Comparison of ENCODE assay signal across 12 mouse cellular contexts in the genomic region with DNA sequence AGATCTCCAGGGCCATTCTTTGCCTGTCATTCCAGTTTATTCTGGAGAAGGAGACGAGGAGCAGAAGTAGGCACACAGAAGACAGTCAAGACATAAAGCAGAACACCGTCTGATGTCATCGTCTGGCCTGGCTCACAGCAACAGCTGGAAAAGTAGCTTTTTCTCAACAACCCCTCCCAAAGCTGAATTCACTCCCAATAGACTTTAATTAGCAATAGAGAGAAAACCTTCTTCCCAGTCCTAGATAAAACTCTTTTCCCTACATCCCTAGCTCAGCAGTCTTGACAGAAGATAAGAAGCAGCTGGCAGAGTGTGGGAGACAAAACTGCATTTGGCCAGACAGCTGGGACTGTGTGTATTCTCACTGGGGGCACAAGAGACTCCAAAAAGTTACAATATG. TPM values are rescaled to one million over a fixed set of nuclear protein-coding genes. Genes with fewer than 3 reads are reported as not detected.
DNase-seq lines count a peak whose midpoint lies in the region; ATAC-seq lines count a peak whose summit lies in the region.
"Had no signal": no experiment of that assay in that cellular context is flagged by ENCODE, and none has a peak within 500 bp of the region (broad histone marks: within the 10 kb centered on the region; RNA-seq: fewer than 3 reads in every experiment).

No protein-coding gene starts in this region.

- no peaks in the 10 kb centered on the region for H3K4me1 ChIP-seq in kidney, embryonic 16.5 days (ENCODE audit: insufficient read depth, low read length)
- H3K4me1 ChIP-seq: midbrain, embryonic 13.5 days had no signal

- intact Hi-C loops in heart, postnatal 25 days (cut with DNase I) = no loop called here

- no peak for DNase-seq in kidney, adult 8-10 months
- DNase-seq in forelimb bud, embryonic 11.5 days (ENCODE audit: low read depth, low spot score) = peak; percentile 16
- peak; percentile 63 for DNase-seq in heart, postnatal 25 days (ENCODE audit: low spot score)
- DNase-seq in mesoderm, embryonic 11.5 days (ENCODE audit: low read depth, low spot score) = peak; percentile 17
- DNase-seq in cerebellum, postnatal 10 days = no peak
- DNase-seq: layer of hippocampus, postnatal 36 days; thymus, adult 2 months had no signal

- WGBS in kidney, embryonic 16.5 days = 34% methylated on average over 3 of the region's 3 CpGs

- H3K9me3 ChIP-seq in kidney, embryonic 16.5 days (ENCODE audit: low read length) = no peaks in the 10 kb centered on the region
- H3K9me3 ChIP-seq: midbrain, embryonic 13.5 days had no signal

- H3K9ac ChIP-seq in kidney, embryonic 16.5 days (replicated peaks; ENCODE audit: low read length) = no peak overlapping the region
- H3K9ac ChIP-seq: midbrain, embryonic 13.5 days had no signal

- H3K4me2 ChIP-seq in kidney, embryonic 16.5 days (replicated peaks; ENCODE audit: low read depth, low read length) = no peak overlapping the region
- H3K4me2 ChIP-seq: midbrain, embryonic 13.5 days had no signal

- 0 out of 2 replicates have a peak overlapping the region, but pooled peaks have one; percentile 9 for H3K27ac ChIP-seq in kidney, embryonic 16.5 days (ENCODE audit: low read length)
- H3K27ac ChIP-seq: midbrain, embryonic 13.5 days had no signal

- ATAC-seq in kidney, embryonic 16.5 days (ENCODE audit: low FRiP score, low TSS enrichment) = peak; percentile 67; the same call in 1 of the 2 replicates
- ATAC-seq in erythroid progenitor cell, adult 5-6 weeks (replicated peaks; ENCODE audit: low FRiP score, poor library complexity, severe bottlenecking) = no peak
- ATAC-seq in megakaryocyte, adult 5-6 weeks (ENCODE audit: poor library complexity, severe bottlenecking) = no peak
- ATAC-seq: midbrain, embryonic 13.5 days had no signal

- no peak overlapping the region for H3K4me3 ChIP-seq in kidney, embryonic 16.5 days (ENCODE audit: low read length)
- H3K4me3 ChIP-seq: midbrain, embryonic 13.5 days had no signal

- no peaks in the 10 kb centered on the region for H3K36me3 ChIP-seq in kidney, embryonic 16.5 days (ENCODE audit: insufficient read depth, low read length)
- H3K36me3 ChIP-seq: midbrain, embryonic 13.5 days had no signal

- no peaks in the 10 kb centered on the region for H3K27me3 ChIP-seq in kidney, embryonic 16.5 days (ENCODE audit: insufficient read depth, low read length)
- H3K27me3 ChIP-seq: CH12.LX; midbrain, embryonic 13.5 days had no signal

RNA-seq across cellular contexts. Expression of a gene that starts 59.3 kb away (rescaled TPM):
- polyA plus RNA-seq in kidney, embryonic 16.5 days (2015; fragmentation: Nextera tagmentation; extraction: Ambion mirVana) = 5.4 and 8.5 TPM in 2 replicates
- total RNA-seq in heart, postnatal 25 days (2021) = 10 to 100 TPM in 1 of 2 experiments, 1 to 10 TPM in 1; 6.0 to 11.4 TPM
- not detected in 2 replicates for total RNA-seq in erythroid progenitor cell, adult 5-6 weeks (2015; ENCODE audit: low replicate concordance)
- total RNA-seq in erythroid progenitor cell, adult 5-6 weeks (2017; ENCODE audit: low replicate concordance) = not detected in 2 replicates
- total RNA-seq in megakaryocyte, adult 5-6 weeks (2015) = not detected in 2 replicates
- 0.15 TPM in 1 of 2 replicates, not detected in the other for total RNA-seq in megakaryocyte, adult 5-6 weeks (2017)
- total RNA-seq: CH12.LX had no signal

Comparison
In these comparisons a context has a peak if more than half of its experiments do, and no peak if none do; other contexts are left out.
1. DNase-seq: peak in forelimb bud, embryonic 11.5 days (single experiment), heart, postnatal 25 days (single experiment) and mesoderm, embryonic 11.5 days (single experiment); none in kidney, adult 8-10 months (0 of 2) and cerebellum, postnatal 10 days (0 of 2).
2. RNA of a gene that starts 59.3 kb away (total RNA-seq): 6.0 to 11.4 TPM in heart, postnatal 25 days; 0.15 TPM in megakaryocyte, adult 5-6 weeks and not detected in erythroid progenitor cell, adult 5-6 weeks; every median in the first group is over 4 times any median in the second.